Mouse (Mus musculus) embryo, embryonic 11.5 days (tissue): Measurements from ENCODE around the gene Slc7a12.

Source experiments
- DNase-seq: peaks from one replicate; pipeline ENCODE4 v3.0.0-alpha.2; 2012; ENCODE audit warnings: low read depth, low spot score

The Slc7a12 gene

DNA sequence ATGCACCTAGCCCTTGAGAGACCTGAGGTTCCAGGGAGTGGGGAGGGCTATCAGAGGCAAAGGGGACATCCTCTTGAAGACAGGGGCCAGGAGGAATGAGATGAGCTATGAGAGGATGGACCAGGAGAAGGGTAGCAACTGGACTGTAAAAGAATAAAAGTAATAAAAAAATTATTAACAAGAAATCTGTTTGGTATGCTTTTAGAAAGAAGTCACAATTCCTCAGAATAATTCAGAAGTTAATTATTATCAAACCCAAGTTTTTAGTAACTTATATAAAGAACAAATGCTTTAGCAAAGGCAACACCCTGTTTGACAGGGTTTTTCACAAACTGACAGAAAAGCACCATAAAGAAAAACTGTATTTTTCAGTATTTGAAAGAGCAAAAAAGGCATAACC is at the start of gene Slc7a12:
Gene Slc7a12 (plus strand): TSS at position 301 of the 400 bp plus-strand sequence.
- DNase-seq = no peak

DNA sequence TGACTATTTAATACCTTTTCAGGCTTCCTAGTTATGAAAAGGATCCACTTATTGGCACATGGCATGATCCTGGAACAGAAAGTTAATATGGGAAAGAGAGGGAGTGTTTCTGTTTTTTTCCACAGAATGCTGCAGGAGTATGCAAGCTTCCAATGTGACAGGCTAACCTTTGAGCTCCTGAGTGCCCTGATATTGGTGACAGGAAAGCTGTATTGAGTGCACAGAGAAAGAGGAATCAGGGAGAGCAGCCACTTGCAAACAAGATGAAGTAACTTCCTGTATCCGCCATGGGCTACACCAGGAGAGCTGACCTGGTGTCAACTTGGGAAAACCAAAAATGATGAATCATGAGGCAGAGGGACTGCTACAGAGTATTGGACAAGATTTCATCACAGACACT is 48.1 kb upstream of the Slc7a12 start:
- no peak for DNase-seq

DNA sequence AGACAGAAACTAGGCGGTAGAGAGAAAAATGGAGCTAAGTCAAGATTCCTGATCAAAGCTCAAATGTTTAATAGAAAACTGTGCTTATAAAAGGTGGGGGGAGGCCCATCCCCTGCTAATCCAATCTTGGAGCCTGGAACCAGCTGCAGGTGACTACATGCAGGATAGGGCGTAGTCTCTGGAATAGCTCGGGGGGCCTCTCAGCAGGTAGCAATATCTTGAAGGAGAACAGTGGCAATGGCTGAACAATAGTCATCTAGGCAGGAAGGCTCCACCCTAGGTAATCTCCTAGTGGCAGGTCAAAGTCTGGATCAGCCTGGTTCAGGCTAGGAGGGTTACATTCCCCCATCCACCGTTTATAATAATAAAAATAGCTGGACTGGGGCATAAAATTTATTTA is 34.5 kb upstream of the Slc7a12 start:
- no peak for DNase-seq

DNA sequence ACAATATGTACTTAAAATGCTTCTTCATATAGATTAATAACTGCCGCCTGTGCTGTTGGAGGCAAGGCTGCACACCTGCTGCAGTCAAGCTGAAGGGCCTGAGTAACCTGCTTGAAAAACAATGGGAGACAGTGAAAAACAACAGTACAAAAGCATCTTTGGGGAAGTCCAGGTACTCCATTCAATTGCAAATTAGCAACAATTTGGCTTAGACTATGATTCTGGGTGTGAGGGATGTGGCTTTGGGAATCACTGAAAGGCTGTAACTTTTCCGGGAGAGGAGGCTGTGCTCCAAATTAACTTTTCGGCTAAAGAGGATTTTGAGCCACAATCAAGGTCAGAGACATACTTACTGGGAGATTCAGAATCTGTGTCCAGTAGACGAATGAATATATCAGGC is 33.8 kb upstream of the Slc7a12 start:
- no peak for DNase-seq
